Mouse (Mus musculus) ES-E14 (cell line): ENCODE data around the gene Tuba1a. TPM values are rescaled to one million over a fixed set of nuclear protein-coding genes. Genes with fewer than 3 reads are reported as not detected.

Source experiments
- DNase-seq: peaks from one replicate; pipeline ENCODE4 v3.0.0-alpha.2; 2013; ENCODE audit warnings: low read depth, low spot score
- H3K27ac ChIP-seq: 2 replicates; pipeline ENCODE4 v1.5.1; 2012; ENCODE audit warnings: low read depth, mild to moderate bottlenecking, low read length, moderate library complexity, mixed read lengths; ENCODE audit not compliant: poor library complexity, insufficient read depth, severe bottlenecking
- H3K36me3 ChIP-seq: 2 replicates; pipeline ENCODE4 v1.6.1; 2012; ENCODE audit warnings: mild to moderate bottlenecking, low read length, moderate library complexity, mixed read lengths; ENCODE audit not compliant: control insufficient read depth, poor library complexity, insufficient read depth, severe bottlenecking
- H3K4me1 ChIP-seq, 2 experiments: fragments of 150-350 bp in 1 of 2; sonication (generic) in 1 of 2; 2 replicates each; pipeline ENCODE4 v1.6.1; 2012; ENCODE audit warnings: low read length in 2 of 2, mild to moderate bottlenecking in 1 of 2, mixed read lengths in 1 of 2; ENCODE audit not compliant: control insufficient read depth in 2 of 2, insufficient read depth in 2 of 2, poor library complexity in 1 of 2
- H3K4me3 ChIP-seq, 2 experiments: fragments of 150-350 bp in 1 of 2; sonication (generic) in 1 of 2; 2 replicates each; pipeline ENCODE4 v1.5.1; 2012; ENCODE audit warnings: low read length in 2 of 2, low read depth in 1 of 2, mild to moderate bottlenecking in 1 of 2, mixed read lengths in 1 of 2; ENCODE audit not compliant: insufficient read depth in 1 of 2, poor library complexity in 1 of 2, severe bottlenecking in 1 of 2
- H3K9ac ChIP-seq: 2 replicates; pipeline ENCODE4 v1.6.1; 2012; ENCODE audit warnings: low read depth, mild to moderate bottlenecking, low read length, mixed read lengths; ENCODE audit not compliant: poor library complexity, insufficient read depth, severe bottlenecking
- H3K9me3 ChIP-seq: fragments of 150-350 bp; sonication (generic); 2 replicates; pipeline ENCODE4 v1.6.1; 2012; ENCODE audit warnings: low read depth, mild to moderate bottlenecking, low read length; ENCODE audit not compliant: control insufficient read depth, insufficient read depth
- CHD2 ChIP-seq: IDR thresholded peaks from 2 replicates; pipeline ENCODE4 v1.6.1; 2014; ENCODE audit warnings: mild to moderate bottlenecking, low read depth, low read length, inconsistent platforms
- HCFC1 ChIP-seq: IDR thresholded peaks from 2 replicates; pipeline ENCODE4 v1.6.1; 2012; ENCODE audit warnings: low read length, inconsistent platforms, borderline replicate concordance; ENCODE audit not compliant: insufficient read depth
- MAFK ChIP-seq: IDR thresholded peaks from 2 replicates; pipeline ENCODE4 v1.6.1; 2014; ENCODE audit warnings: mild to moderate bottlenecking, low read depth, low read length, inconsistent platforms; ENCODE audit not compliant: insufficient read depth
- ZC3H11A ChIP-seq: IDR thresholded peaks from 2 replicates; pipeline ENCODE4 v1.6.1; 2012; ENCODE audit warnings: low read depth, mild to moderate bottlenecking, inconsistent platforms, low read length, borderline replicate concordance
- ZNF384 ChIP-seq: IDR thresholded peaks from 2 replicates; pipeline ENCODE4 v1.6.1; 2012; ENCODE audit warnings: low read depth, low read length, inconsistent platforms
- in situ Hi-C, 2 experiments: fragments of 600-800 bp; cut with MboI; formaldehyde crosslinking; loops; one replicate each; pipeline ENCODE4 v1.15.1; 2025; ENCODE audit warnings: low sequenced_read_pairs in 2 of 2, inconsistent platforms in 1 of 2; ENCODE audit not compliant: unreplicated experiment in 2 of 2
- total RNA-seq: library from RNA; depleted of rRNA; stranded (reverse); fragments of 300-350 nt; gene quantifications from 2 replicates; pipeline ENCODE4 v1.2.3, GENCODE M21; 2012

The Tuba1a gene
- total RNA-seq, 1 experiment: 862 TPM

GRCm38 (mm10) chr15:98957475-98957874 lies 4.0 kb upstream of the Tuba1a start:
- in situ Hi-C loops: no loop called here
- no peak overlapping the region for H3K9ac ChIP-seq
- DNase-seq: no peak
- no peak overlapping the region for H3K4me3 ChIP-seq
- H3K9me3 ChIP-seq: no peaks in the 10 kb centered on the region
- H3K4me1 ChIP-seq: peaks cover 2 to 4% of the 10 kb centered on the region in 2 experiments; a peak in 2 of 4 replicates
- TF ChIP-seq HCFC1 (no peak), ZNF384 (no peak), MAFK (no peak), CHD2 (no peak), ZC3H11A (no peak)
- no peak overlapping the region for H3K27ac ChIP-seq
- H3K36me3 ChIP-seq: no peaks in the 10 kb centered on the region

- no peak for DNase-seq
- in situ Hi-C loops: no loop called here
- Histone ChIP-seq H3K4me1 (peaks cover 7% of the 10 kb centered on the region in 2 experiments; a peak in 3 of 4 replicates), H3K9me3 (no peaks in the 10 kb centered on the region), H3K9ac (no peak overlapping the region), H3K36me3 (peaks cover 5% of the 10 kb centered on the region), H3K27ac (no peak overlapping the region), H3K4me3 (no peak overlapping the region)
- no peak for TF ChIP-seq MAFK
- TF ChIP-seq ZNF384: no peak
- TF ChIP-seq CHD2: no peak
- no peak for TF ChIP-seq ZC3H11A
- no peak for TF ChIP-seq HCFC1
Measured at GRCm38 (mm10) chr15:98956000-98956399, 2.5 kb upstream of the Tuba1a start.

DNA sequence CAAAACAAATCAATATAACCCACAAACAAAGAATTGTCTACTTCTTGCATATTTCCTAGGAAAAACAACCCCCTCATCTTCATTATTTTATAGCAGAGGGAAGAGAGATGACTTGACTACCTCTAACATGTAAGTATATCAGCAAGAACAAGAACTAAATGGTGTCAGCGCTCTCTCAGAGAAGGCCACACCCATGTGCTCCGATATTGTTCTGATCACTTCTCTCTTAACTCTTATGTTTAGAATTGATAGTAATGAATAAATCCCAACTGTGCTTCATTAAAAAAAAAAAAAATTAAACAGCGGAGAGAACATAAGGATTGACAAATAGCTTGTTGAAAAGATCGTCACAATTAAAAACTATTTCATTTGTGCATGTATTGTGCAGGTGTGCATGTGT lies 1.8 kb upstream of the Tuba1a start:
- H3K4me3 ChIP-seq: no peak overlapping the region
- peaks cover 7% of the 10 kb centered on the region for H3K36me3 ChIP-seq
- H3K9ac ChIP-seq: no peak overlapping the region
- H3K27ac ChIP-seq: no peak overlapping the region
- no peak for DNase-seq
- no peaks in the 10 kb centered on the region for H3K9me3 ChIP-seq
- TF ChIP-seq HCFC1 (no peak), CHD2 (no peak), MAFK (no peak), ZNF384 (no peak), ZC3H11A (no peak)
- in situ Hi-C loops: no loop called here
- peaks cover 7% of the 10 kb centered on the region in 2 experiments; a peak in 3 of 4 replicates for H3K4me1 ChIP-seq

DNA sequence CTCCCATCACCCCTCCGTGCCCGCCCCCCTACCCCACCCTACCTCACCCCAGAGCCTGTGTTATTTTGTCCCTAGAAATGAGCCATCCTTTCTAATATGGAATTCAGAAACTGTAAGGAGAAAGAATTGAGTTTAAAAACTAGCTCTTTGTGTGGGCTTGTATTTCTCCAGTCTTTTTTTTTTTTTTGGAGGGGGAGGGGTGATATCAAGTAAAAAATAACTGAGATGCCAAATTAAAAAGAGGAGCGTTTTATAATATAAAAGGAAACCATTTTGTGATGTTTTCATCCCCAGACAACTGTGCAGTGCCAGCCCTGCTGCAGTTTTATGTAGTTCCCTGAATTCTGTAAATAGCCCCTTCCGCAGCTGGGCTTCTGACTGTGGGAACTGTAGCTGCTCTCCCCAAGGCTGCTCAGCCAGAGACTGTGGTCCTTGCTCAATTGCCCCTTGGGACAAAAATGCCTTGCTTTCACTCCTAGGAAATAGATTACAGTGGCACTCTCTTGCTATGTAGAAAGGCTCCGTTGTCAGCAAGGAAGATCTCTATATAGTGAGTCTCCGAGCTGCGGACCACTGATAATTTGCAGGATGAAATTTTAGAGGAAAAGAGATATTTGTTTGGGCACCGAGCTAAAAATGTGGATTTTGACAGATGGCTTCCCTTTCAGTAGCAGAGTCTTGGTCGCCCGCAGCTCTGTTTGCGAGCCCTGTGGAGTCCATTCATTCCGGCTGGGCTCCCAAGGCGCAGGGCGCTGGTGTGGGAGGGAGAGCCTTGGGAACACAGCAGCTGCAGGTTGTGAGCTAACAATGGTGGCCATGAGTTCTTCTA lies 1.1 kb upstream of the Tuba1a start:
- Histone ChIP-seq H3K4me3 (no peak overlapping the region), H3K9ac (no peak overlapping the region), H3K9me3 (no peaks in the 10 kb centered on the region), H3K4me1 (peaks cover 7% of the 10 kb centered on the region in 2 experiments; a peak in 3 of 4 replicates), H3K27ac (no peak overlapping the region), H3K36me3 (peaks cover 7% of the 10 kb centered on the region)
- no peak for DNase-seq
- TF ChIP-seq ZNF384 (peak; percentile 57; the same call in 1 of the 2 replicates), MAFK (no peak)
- in situ Hi-C loops: no loop called here
